Mouse (Mus musculus) midbrain, embryonic 14.5 days (tissue): Measurements from ENCODE around the gene Galns. TPM values are rescaled to one million over a fixed set of nuclear protein-coding genes. Genes with fewer than 3 reads are reported as not detected.

Experiments used
- ATAC-seq: fragments of 200-750 bp; cut with Nextera tagmentation; 2 replicates; pipeline ENCODE4 v1.8.0; 2017; ENCODE audit warnings: moderate number of reproducible peaks, moderate library complexity; ENCODE audit not compliant: low FRiP score, low TSS enrichment
- DNase-seq: peaks from one replicate; pipeline ENCODE4 v3.0.0-alpha.2; 2015
- H3K27ac ChIP-seq: fragments of 300-500 bp; sonication (generic); replicated peaks from 2 replicates; pipeline ENCODE4 v1.5.1; 2014; ENCODE audit warnings: mild to moderate bottlenecking, low read depth, low read length, moderate library complexity
- H3K27me3 ChIP-seq: fragments of 300-500 bp; sonication (generic); 2 replicates; pipeline ENCODE4 v1.6.1; 2014; ENCODE audit warnings: low read length, control low read depth, mixed read lengths; ENCODE audit not compliant: control insufficient read depth, insufficient read depth
- H3K36me3 ChIP-seq: fragments of 300-500 bp; sonication (generic); 2 replicates; pipeline ENCODE4 v1.6.1; 2014; ENCODE audit warnings: low read length, control low read depth; ENCODE audit not compliant: control insufficient read depth, insufficient read depth
- H3K4me1 ChIP-seq: fragments of 300-500 bp; sonication (generic); 2 replicates; pipeline ENCODE4 v1.6.1; 2014; ENCODE audit warnings: mild to moderate bottlenecking, antibody characterized with exemption, low read length, control low read depth; ENCODE audit not compliant: control insufficient read depth, insufficient read depth
- H3K4me2 ChIP-seq: fragments of 300-500 bp; sonication (generic); 2 replicates; pipeline ENCODE4 v1.6.1; 2014; ENCODE audit warnings: mild to moderate bottlenecking, low read length, moderate library complexity
- H3K4me3 ChIP-seq: fragments of 300-500 bp; sonication (generic); replicated peaks from 2 replicates; pipeline ENCODE4 v1.5.1; 2014; ENCODE audit warnings: low read depth, low read length
- H3K9ac ChIP-seq: fragments of 300-500 bp; sonication (generic); replicated peaks from 2 replicates; pipeline ENCODE4 v1.6.1; 2014; ENCODE audit warnings: mild to moderate bottlenecking, low read length, moderate library complexity
- H3K9me3 ChIP-seq: fragments of 300-500 bp; sonication (generic); 2 replicates; pipeline ENCODE4 v1.6.1; 2016; ENCODE audit warnings: low read length, control low read depth, mixed read lengths; ENCODE audit not compliant: control insufficient read depth
- WGBS: fragments of 180-500 bp; shearing (Covaris S2); extraction: QIAGEN DNeasy Blood & Tissue Kit; methylation state at CpG from one replicate; pipeline ENCODE4 v1.1.7; 2014; 5-methylcytosine and 5-hydroxymethylcytosine counted together
- polyA plus RNA-seq: library from polyadenylated mRNA; unstranded; fragments of >200 nt; fragmentation: Nextera tagmentation; extraction: Ambion mirVana; gene quantifications from 2 replicates; pipeline ENCODE4 v1.2.1, GENCODE M21; 2014

Galns gene
- polyA plus RNA-seq, 1 experiment from 2014 or later: 6.3 TPM

DNA sequence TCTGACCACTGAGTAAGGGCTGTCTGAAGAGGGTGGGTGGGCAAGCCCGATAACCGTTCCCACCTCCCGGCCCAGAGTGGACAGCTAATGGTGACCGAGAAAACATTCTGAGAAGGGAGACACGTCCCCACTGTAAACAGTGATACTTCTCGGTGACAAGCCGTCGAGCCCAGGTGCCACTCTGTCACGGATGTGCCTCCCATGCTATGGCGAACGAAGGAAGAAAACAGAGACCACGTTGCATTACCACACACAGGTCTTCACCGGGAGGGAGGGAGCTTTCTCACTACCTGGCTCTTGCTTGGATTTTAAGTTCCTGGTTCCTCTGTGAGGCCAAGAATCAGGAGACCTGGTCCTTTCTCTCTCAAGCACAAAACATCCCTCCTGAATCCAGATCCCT lies 62.9 kb downstream of the Galns start:
- DNase-seq (no peak), ATAC-seq (no peak)
- 73% methylated on average over 13 of the region's 13 CpGs for WGBS
- Histone ChIP-seq H3K4me2 (no peak overlapping the region), H3K4me3 (no peak overlapping the region), H3K27ac (no peak overlapping the region), H3K9ac (no peak overlapping the region), H3K9me3 (no peaks in the 10 kb centered on the region), H3K4me1 (peaks cover 7% of the 10 kb centered on the region; the same call in 1 of the 2 replicates), H3K36me3 (no peaks in the 10 kb centered on the region), H3K27me3 (peaks cover 26% of the 10 kb centered on the region)

DNA sequence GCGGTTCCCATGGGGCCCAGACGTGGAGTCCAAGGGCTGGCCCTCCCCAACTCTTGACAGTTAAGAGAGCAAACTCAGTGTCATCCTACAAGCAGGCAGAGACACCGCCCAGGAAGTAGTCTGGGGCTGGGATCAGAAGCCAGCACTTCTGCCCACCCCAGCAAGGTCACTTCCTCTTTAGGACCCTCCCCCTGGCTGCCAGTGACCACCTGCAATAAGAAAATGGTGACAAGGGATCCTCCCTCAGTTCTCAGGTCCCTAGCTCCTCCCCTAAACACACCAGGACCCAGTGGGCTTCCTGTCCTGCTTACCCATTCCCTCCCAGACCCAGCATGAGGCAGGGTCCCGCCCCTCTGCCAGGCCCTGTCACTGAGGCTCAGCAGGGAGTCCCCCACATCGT lies 63.4 kb downstream of the Galns start:
- peaks cover 26% of the 10 kb centered on the region for H3K27me3 ChIP-seq
- no peak overlapping the region for H3K4me3 ChIP-seq
- no peak overlapping the region for H3K27ac ChIP-seq
- H3K4me1 ChIP-seq: peaks cover 7% of the 10 kb centered on the region; the same call in 1 of the 2 replicates
- no peak overlapping the region for H3K4me2 ChIP-seq
- DNase-seq (no peak), ATAC-seq (no peak)
- 36% methylated on average over 5 of the region's 5 CpGs for WGBS
- H3K36me3 ChIP-seq: no peaks in the 10 kb centered on the region
- H3K9ac ChIP-seq: no peak overlapping the region
- no peaks in the 10 kb centered on the region for H3K9me3 ChIP-seq

DNA sequence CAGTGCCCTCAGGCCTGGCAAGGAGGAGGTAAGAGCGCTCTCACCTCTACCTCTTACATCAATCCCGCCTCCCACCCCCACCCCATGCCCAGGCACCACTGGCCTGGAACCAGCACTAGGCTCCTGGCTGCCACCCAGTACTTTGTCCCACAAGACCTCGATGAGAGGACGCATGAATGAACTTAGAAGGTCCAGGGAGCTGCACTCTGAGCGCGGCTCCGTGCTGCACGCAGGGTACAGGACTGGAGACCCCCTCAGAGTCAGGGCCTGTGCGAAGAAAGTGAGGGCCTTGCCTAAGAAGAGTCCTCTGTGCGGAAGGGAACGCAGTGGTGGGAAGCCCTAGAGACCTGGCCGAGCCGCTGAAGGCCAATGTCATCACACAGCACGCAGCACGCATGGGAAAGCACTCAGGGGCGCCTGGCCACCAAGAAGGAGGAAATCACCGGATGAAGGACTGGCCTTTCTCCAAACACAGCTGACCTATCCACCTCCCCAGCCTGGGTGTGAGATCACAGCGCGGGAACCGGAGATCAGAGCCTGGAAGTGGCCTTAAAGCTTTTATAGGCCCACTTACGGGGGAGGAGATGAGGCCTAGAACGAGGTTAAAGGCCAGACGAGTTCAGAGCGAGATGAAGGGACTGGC lies 64.3 kb downstream of the Galns start:
- no peaks in the 10 kb centered on the region for H3K9me3 ChIP-seq
- no peak overlapping the region for H3K4me3 ChIP-seq
- WGBS: 79% methylated on average over 24 of the region's 24 CpGs
- H3K36me3 ChIP-seq: no peaks in the 10 kb centered on the region
- no peak overlapping the region for H3K9ac ChIP-seq
- ATAC-seq: no peak
- no peak for DNase-seq
- no peak overlapping the region for H3K4me2 ChIP-seq
- H3K27ac ChIP-seq: no peak overlapping the region
- H3K27me3 ChIP-seq: peaks cover 26% of the 10 kb centered on the region
- H3K4me1 ChIP-seq: peaks cover 7% of the 10 kb centered on the region; the same call in 1 of the 2 replicates

DNA sequence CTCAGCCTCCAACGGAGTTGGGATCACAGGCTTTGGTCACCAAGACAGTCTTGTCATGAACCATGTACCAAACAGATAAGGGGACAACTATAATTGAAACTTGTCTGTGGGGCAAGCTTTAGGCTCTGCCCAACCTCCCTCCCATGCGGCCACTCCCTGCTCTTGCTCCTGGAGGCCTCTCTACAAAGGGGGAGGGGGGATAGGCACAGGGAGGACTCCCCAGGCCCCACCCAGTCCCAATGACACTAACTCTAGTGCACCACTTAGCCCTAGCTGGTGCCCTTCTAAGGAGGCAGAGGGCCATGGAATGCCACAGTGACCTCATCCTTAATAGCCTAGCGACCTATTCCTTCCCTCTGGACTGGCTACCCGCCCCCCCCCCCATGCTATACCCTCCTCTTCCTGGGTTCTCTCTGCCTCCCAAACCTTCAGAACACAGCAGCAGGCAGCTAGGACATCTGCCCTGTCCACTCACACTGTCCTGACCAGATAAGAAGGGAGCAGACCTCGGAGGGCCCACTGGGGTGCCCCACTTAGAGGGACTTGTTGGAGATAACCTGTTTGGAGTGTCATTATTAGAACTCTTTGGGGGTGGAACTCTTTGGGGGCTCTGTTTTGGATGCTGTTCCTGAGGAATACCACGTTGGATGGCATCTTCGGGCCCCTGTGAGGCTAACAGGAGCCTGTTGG lies 65.1 kb downstream of the Galns start:
- Histone ChIP-seq H3K9ac (no peak overlapping the region), H3K27ac (no peak overlapping the region), H3K27me3 (peaks cover 19% of the 10 kb centered on the region), H3K36me3 (no peaks in the 10 kb centered on the region), H3K4me2 (no peak overlapping the region), H3K9me3 (no peaks in the 10 kb centered on the region), H3K4me1 (peaks cover 6% of the 10 kb centered on the region; the same call in 1 of the 2 replicates), H3K4me3 (no peak overlapping the region)
- ATAC-seq (no peak), DNase-seq (no peak)
- 87% methylated on average over 7 of the region's 7 CpGs for WGBS

DNA sequence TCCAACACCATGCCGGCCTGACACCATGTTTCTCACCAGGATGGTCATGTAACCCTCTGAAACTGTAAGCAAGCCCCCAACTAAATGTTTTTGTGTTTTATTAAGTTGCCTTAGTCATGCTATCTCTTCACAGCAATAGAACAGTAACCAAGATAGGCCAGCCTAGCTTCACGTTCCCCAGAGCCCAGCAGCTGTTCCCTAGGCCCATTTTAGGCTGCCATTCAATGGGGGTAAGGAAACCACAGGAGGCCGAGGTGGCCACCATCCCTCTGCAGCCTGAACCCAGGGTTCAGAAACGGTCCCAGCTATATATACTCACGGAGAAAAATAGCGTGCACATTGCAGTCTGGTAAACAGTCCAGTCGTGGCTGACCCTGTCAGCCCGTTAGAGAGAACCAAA lies 67.1 kb downstream of the Galns start:
- no peak for DNase-seq
- Histone ChIP-seq H3K9ac (no peak overlapping the region), H3K4me1 (no peaks in the 10 kb centered on the region), H3K9me3 (no peaks in the 10 kb centered on the region), H3K4me3 (no peak overlapping the region), H3K27me3 (no peaks in the 10 kb centered on the region; the same call in 1 of the 2 replicates), H3K36me3 (no peaks in the 10 kb centered on the region), H3K27ac (no peak overlapping the region), H3K4me2 (no peak overlapping the region)
- 88% methylated on average over 8 of the region's 8 CpGs for WGBS
- no peak for ATAC-seq

DNA sequence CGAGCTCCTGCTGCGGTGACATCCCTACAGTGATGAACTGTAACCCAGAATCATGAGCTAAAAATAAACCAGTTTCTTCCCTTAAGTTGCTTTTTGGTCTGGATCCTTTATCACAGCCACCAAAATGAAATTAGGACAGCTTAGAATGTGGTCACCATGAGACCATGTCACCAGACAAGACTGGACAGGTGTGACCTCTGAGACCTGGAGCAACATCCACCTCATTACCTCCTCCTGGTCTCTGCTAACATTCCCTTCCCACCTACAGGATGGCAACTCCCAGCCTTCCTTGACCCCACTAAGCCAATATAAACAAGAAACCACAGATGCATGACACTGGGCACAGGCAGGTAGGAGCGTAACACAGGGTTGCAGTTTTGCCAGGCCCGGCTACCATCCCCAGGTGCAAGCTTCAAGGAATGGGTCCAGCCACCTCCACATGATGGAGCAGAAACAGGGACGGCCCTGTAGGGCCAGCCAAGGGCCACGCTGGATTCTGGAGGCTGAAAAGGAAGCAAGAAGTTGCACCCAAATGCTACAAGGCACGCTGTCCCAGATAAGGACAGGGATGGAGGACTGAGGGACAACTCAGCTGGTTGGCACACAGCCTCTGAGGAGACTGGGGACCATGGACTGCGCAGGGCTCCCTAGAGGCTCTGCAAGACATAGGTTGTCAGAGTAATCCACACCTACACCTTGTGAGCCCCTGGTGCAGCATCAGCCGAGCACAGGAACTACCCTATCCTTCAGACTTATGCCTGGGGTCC lies 72.8 kb downstream of the Galns start:
- ATAC-seq (no peak), DNase-seq (no peak)
- Histone ChIP-seq H3K4me1 (no peaks in the 10 kb centered on the region), H3K9ac (no peak overlapping the region), H3K4me3 (no peak overlapping the region), H3K27ac (no peak overlapping the region), H3K4me2 (no peak overlapping the region), H3K27me3 (no peaks in the 10 kb centered on the region), H3K36me3 (no peaks in the 10 kb centered on the region), H3K9me3 (no peaks in the 10 kb centered on the region)
- 90% methylated on average over 9 of the region's 9 CpGs for WGBS

DNA sequence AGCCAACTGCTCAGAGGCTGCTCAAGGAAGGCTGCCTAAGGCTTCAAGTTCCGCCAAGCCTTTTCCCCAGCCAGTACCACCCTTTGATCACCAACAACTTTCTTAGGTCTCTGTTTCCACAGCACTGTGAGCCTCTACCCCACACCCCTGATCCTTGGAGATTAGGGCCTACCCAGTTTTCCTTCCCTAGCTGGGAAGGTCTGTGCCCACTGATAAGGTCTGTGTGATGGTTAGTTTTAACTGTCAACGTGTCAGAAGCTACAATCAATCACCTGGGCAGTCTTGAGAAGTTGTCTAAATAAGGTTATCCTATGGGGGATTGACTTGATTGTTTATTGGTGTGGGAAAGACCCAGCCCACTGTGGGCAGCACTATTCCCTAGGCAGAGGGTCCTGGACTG lies 73.5 kb downstream of the Galns start:
- no peak overlapping the region for H3K4me3 ChIP-seq
- H3K9me3 ChIP-seq: no peaks in the 10 kb centered on the region
- whole genome bisulfite sequencing: 92% methylated on average over 2 of the region's 2 CpGs
- no peaks in the 10 kb centered on the region for H3K4me1 ChIP-seq
- no peak for DNase-seq
- no peaks in the 10 kb centered on the region for H3K27me3 ChIP-seq
- H3K36me3 ChIP-seq: no peaks in the 10 kb centered on the region
- H3K27ac ChIP-seq: no peak overlapping the region
- no peak overlapping the region for H3K9ac ChIP-seq
- no peak overlapping the region for H3K4me2 ChIP-seq
- no peak for ATAC-seq

DNA sequence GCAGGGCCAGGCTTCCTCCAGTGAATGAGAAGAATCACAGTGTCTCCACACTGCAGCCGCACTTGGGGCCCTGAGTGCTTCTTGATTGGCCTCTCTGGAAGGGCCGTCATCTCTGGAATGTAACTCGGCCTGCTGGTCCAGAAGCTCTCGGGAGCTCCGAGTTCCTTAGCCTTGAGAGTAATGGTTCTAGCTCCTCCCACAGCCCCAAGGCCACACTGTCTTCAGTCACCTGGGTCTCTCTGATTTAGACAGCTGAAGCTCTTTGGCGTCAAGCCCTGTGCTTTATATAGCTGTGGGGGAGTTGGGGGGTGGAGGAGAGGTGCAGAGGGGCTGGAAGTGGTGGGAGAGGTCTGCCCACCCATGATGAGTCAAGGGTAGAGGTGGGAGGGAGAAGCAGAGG lies 74.2 kb downstream of the Galns start:
- no peaks in the 10 kb centered on the region for H3K36me3 ChIP-seq
- 79% methylated on average over 6 of the region's 6 CpGs for WGBS
- DNase-seq: no peak
- H3K4me2 ChIP-seq: no peak overlapping the region
- H3K9ac ChIP-seq: no peak overlapping the region
- H3K9me3 ChIP-seq: no peaks in the 10 kb centered on the region
- ATAC-seq: no peak
- H3K4me3 ChIP-seq: no peak overlapping the region
- no peak overlapping the region for H3K27ac ChIP-seq
- H3K4me1 ChIP-seq: no peaks in the 10 kb centered on the region
- no peaks in the 10 kb centered on the region for H3K27me3 ChIP-seq
